Mouse (Mus musculus) 416B (cell line): Measurements from ENCODE around the gene Gm28510.
"Not testable (repeated sequence)": the region's sequence is repeated elsewhere in the genome, so short reads cannot be mapped to it uniquely, and the experiment has no call there.

Experiments used
- DNase-seq: peaks from one replicate; pipeline ENCODE4 v3.0.0; 2011; ENCODE audit warnings: low read depth

Gm28510 gene

DNA sequence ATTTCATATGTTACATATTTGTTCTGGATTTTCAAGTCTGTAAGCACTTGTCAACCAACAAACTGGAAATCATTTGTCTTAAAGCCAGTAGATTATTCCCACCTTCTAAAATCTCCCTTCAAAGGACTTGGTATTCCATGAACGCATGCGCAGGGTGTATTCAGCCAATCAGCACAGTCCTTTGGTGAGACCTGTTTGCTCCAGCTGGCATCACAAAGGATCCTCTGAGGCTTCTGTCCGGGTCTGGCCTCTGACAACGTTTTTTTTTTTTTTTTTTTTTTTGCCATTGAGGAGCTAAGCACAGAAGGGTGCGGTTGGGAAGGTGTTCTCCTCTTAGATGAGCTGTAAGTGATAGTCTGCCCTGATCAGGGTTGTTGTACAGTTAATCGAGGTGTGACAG, at the start of gene Gm28510:
Gene Gm28510 (plus strand): TSS at position 301 of the 400 bp plus-strand sequence.
- not testable (repeated sequence) for DNase-seq
